Mouse (Mus musculus) kidney, adult 11 months (tissue): Measurements from ENCODE around the gene Dazl.
"Not testable (repeated sequence)": the region's sequence is repeated elsewhere in the genome, so short reads cannot be mapped to it uniquely, and the experiment has no call there.

Source experiments
- DNase-seq: peaks from one replicate; pipeline ENCODE4 v3.0.0; 2022

The Dazl gene

GRCm38 (mm10) chr17:50291485-50292200 lies 1.8 kb downstream of the Dazl start:
- no peak for DNase-seq

DNA sequence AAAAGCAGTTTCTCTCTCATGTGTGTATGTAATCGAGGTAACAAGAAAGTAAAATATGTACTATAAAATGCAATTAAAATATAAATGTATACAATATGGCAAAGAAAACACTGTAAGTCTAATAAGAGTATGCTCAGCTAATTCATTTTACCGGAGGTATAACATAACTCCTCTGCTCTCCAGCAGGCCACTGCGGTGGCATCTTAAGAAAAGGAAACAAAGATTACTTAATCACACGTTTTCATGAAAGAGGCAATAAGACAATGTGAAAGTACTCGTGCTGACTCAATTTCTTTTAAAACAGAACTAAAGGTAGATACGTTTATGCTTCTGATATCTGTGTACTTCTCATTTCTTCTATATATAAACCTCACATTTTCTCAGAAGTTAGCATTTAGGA lies 8.6 kb downstream of the Dazl start:
- no peak for DNase-seq

DNA sequence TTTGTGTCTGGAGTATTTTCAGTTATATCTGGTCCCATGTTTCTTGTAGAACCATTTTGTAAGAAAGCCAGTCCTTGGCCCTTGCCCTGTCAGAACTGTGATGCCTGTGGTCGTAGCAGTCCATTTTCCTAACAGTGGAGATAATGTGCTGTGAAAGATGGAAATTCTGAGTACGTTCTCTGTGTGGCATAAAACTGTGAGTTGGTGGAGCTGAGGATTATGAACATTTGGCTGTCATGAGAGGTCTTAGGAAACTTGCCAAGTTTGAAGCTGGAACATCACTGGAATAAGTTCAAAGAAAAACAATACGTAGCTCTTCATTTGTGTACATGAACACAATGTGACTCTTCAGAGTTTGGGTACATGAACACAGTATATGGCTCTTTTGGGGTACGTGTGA lies 31.8 kb downstream of the Dazl start:
- not testable (repeated sequence) for DNase-seq

GRCm38 (mm10) chr17:50260856-50261255 lies 32.6 kb downstream of the Dazl start:
- DNase-seq, result no peak

DNA sequence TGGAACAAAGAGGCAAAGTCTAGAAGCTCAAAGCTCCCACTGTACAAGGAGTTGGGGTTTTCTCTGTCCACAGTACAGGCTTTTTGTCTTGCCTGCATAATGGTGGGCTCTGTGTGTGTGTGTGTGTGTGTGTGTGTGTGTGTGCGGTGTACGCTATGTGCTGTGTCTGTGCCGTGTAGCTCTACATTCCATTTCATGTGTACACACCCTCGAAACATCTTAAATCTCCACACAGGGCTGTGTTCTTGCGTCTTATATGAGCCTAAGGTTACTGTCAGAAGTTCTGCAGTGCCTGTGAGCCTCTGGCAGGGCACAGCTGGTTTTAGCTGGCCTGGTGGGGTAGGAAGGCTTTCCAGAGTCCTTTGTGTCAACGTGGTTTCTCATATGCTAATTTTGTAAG lies 46.8 kb downstream of the Dazl start:
- no peak for DNase-seq

DNA sequence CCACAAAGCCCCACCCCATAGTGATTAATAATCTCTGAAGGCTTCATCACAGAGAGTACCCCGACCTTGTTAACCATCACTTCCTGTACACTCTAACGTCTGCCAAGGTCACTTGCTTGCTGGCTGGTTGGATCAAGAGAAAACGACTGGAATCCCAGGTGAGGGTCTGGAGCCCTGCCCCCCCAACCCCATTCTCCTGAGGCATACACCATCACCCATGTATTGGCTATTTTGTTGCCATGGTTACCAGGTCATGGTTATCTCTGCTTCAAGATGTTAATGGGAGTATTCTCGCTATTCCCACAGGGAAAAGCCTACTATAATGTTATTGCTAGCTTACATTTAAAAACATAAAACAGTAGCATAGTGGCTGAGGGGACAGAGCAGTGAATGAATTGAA lies 48.8 kb downstream of the Dazl start:
- DNase-seq, result no peak

DNA sequence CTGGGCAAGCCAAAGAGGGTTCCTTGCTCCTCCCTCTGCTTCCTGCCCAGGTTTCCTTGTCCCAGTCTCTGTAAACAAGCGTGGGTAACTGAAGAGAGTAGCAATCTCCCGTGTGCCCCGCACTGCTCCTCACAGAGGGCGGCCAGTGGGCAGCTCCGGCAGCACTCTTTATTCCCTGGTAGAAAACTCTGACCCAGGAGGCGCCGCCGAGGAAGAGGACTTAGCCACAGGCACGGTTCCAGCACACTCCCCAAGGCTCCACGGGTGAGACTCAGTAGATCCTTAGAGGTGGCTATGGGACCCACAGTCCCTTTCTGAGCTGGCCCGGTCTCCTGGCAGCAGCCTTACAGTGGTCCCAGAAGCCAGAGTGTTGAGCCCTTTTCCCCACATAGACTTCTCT lies 50.1 kb downstream of the Dazl start:
- no peak for DNase-seq

DNA sequence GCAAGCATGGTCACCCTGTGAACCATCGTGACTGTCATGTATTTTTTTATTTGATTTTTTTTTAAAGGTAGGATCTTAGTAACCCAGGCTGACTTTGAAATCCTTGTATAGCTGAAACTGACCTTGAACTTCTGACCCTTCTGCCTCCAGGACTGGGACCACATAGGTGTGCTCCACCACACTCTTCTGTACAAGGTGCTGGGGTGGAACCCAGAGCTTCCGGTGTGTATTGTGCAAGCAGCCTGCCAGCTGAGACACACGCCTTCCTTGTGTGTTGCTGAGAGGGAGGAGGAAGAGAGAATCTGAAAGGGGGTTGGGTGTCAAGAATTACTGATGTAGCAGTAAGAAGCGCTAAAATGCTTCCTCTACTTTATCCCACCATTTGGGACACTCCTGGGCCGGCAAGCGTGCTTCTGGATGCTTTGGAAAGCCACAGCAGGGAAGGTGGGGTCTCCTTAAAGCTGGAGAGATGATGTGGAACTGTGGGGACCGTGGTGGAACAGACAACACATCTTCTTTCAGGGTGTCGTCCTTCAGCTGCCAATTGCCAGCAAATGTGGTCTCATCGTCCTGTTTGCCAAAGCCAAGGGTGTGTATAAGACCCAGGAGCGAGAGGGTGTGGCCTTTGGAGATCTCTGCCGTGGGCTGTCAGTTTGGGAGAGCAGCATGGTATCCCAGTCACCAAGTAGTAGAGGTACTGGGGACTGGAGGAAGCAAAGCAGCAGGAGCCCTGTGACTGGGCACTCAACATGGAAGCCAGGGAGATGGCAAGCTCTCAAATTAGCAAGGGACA lies 55.4 kb downstream of the Dazl start:
- no peak for DNase-seq

- peak; percentile 33 for DNase-seq
Observed at GRCm38 (mm10) chr17:50237436-50237709, 56.1 kb downstream of the Dazl start.

- no peak for DNase-seq
Observed at GRCm38 (mm10) chr17:50236702-50237435, 56.6 kb downstream of the Dazl start.

- no peak for DNase-seq
Observed at GRCm38 (mm10) chr17:50235943-50236701, 57.3 kb downstream of the Dazl start.

DNA sequence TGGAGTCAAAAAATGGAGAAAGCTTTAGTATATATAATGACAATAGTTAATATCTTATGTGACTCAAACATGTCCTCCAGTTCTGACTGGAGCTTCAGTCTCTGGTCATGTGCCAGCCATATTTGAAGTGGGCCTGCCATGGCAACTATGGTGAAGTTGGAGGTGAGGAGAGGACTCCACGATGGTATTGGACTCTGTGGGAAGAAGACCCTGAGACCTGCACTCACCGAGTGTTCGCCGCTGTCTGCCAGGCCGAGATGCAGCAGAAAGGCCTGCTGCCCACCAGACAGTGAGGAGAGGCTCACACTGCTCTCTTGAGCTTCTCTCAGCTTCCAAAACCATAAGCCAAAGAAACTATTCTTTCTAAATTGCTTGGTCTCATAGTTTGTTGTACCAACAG lies 59.5 kb downstream of the Dazl start:
- no peak for DNase-seq

GRCm38 (mm10) chr17:50232821-50233220 lies 60.6 kb downstream of the Dazl start:
- DNase-seq, result no peak

DNA sequence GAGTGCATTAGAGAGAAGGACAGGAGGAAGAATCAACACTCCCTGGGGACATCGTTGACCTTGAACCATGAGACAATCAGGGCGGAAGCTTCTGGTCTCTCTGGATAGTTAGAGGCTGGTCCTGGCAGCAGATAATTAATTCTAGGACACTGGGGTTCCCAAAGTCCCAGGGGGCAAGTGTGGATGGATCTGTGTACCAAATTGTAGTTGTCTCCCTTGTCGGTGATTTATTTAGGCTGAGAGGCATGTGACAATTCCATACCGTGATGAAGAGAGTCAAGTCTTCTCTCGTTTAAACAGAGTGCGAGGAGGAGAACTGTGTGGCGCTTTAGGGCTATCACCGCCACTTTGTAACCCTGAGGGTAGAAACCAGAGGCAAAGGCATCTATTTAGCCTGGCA lies 62.2 kb downstream of the Dazl start:
- no peak for DNase-seq

GRCm38 (mm10) chr17:50229534-50229933 lies 63.9 kb downstream of the Dazl start:
- no peak for DNase-seq
